Mouse (Mus musculus) G1E-ER4 (cell line): ENCODE measurements around the gene Ip6k1. TPM values are rescaled to one million over a fixed set of nuclear protein-coding genes. Genes with fewer than 3 reads are reported as not detected.

Experiments used
- GATA1 ChIP-seq: IDR thresholded peaks from one replicate; pipeline ENCODE4 v1.8.0; 2012; ENCODE audit warnings: low read length, inconsistent platforms
- polyA plus RNA-seq: library from polyadenylated mRNA; stranded (reverse); fragments of >175 nt; gene quantifications from 2 replicates; pipeline ENCODE4 v1.2.3, GENCODE M21; 2012

Ip6k1 gene
- 80.8 and 109 TPM in 2 replicates for polyA plus RNA-seq

DNA sequence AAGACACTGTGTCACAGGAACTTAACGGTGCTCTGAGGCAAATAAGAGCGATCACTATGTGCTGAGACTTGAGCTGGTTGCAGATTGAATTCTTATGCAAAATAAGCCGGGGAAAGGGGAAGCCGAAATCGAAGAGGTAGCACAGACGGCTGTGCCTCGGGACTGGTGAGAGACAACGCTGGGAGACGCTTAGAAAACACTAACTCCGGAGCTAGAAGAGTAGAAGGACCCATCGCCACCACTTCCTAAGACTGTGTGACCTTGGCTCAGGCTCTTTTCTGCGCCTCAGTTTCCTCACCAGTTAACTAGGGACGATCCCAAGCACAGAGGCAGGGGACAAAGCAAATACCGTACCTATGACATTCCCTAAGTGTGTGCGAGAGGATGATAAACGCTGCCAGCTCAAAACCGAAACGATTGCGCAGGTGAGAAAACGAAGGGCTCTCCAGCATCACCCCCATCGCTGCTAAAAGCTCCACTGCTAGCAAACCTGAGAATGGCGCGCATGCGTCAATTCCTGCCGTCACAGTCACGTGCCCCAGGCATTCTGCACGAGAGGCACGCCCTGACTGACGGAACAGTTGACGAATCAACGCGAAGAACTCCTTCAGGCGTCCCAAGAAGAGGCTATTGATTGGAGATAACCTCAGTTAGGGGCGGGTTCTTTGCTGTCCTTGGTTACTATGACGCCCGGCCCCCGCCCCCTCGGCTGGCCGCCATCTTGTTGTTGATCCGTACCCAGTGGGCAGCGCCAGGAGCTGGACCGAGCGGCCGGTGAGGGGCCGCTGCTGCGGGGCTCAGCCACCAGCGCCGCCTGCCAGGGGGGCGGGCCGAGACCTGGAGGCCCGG is at the start of gene Ip6k1:
Gene Ip6k1 (plus strand): TSS at position 580 of the 849 bp plus-strand sequence.
- TF ChIP-seq GATA1: no peak

DNA sequence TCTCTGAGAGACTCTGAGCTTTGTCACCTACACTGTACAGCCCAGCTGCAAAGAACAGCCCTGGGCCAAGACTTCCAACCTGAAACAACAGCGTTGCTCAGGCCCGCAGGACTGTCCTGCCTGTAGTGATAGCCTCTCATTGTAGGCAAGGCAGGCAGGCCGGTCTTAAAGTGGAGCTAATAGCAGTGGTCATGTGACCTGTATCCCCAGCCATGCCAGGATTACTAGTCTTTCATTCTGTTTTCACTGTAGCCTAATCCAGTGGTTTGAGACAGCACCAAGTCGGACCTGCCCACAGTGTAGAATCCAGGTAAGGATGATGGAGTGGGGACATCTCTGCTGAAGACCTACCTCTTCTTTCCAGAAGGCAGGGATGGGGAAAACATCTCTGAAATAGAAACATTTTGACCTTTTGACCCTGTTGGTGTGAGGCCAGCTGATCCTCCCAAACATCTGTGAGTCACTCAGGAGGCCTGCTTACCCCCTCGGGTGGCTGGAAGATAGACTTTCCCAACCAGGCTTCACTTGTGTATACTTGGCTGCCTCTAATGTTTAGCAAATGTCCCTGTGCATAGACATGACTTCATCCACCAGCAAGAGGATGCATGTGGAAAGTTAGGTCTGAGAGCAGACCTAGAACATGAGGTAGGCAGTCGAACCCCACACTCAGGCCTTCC is 46.5 kb upstream of the Ip6k1 start:
- TF ChIP-seq GATA1: no peak

DNA sequence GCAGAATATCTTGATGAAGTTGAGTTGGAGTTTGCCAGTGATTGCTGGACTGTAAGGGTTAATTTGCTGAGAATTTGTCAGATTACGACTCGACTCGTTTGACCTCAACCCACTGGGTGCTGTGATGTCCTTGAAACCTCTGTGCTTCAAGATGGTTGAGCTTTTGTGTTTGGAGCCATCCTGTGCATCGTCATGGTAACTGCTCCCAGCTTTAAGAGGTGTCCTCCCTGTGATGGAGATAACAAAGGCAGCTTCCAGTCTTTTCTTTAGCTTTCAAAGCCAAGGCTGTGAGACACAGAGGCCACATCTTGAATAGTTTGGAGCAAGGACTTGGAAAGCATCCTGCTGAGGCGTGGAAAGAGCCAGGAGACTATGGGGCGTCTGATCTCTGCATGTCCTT is 45.2 kb upstream of the Ip6k1 start:
- TF ChIP-seq GATA1: no peak

DNA sequence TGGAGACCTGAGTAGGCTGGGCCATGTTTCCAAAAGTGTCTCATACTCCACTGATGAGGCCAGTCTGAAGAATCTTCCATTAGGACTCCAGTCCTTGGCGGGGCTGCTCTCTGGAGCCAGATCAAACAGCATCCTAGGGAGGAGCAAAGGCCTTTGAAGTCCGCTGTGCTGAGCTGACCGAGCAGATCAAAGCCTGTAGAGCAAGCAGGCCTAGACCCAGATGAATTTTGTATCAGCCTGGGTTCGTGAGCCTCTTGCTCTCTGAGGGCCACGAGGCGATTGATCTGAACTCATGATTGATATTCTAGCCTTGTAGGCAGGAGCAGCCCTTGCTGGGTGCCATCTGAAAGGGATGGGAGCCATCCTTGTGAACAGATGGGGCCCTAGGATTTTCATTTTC is 42.4 kb upstream of the Ip6k1 start:
- TF ChIP-seq GATA1: no peak

DNA sequence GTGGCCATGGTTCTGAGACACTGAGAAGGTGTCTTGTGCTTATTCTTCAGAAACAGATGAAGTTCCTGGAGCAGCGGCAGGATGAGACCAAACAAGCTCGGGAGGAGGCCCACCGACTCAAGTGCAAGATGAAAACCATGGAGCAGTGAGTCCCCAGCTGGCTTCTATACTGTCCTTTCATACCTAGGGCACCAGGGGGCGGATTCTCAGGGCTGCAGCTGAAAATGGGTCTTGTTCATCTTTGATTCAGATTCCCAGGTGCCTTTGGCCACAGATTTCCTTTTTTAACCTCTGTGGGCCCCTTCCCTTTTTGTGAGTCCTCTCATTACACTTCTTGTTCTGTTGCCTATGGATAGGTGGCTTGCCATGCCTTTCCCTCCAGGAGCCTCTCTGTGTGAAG is 41.4 kb upstream of the Ip6k1 start:
- TF ChIP-seq GATA1: no peak

DNA sequence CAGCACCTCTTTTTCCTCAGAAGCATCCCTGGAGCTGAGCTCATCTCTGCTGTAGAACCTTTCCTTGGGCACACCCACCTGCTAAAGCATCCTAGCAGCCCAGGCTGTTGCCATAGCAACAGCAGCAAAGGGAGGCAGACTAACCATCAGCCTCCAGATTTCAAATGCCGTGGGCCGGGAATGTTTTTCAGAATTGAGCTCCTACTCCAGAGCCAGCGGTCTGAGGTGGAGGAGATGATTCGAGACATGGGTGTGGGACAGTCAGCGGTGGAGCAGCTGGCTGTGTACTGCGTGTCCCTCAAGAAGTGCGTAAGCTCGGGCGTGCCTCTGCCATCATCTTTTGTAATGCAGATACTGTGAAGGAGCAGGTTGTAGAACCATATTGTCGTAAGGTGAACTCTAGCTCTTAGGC is 40.9 kb upstream of the Ip6k1 start:
- TF ChIP-seq GATA1: no peak

DNA sequence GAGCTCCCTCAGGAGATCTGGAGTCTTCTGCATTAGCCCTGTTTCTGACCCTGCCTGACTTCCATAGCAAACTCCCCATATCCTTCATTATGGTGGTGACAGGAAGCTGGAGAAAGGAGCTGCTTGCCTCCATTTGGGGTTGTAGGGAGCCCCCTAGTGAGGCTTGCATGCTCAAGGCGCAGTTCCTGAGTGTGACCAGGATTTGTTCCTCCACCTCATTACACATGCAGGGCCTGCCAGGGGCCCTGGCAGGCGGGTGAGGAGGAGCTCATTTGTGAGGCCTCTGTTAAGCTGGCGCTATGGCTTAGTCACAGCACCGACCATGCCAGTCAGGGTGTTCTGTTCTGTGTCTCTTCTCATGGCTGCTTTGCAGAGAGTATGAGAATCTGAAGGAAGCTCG is 40.4 kb upstream of the Ip6k1 start:
- no peak for TF ChIP-seq GATA1

DNA sequence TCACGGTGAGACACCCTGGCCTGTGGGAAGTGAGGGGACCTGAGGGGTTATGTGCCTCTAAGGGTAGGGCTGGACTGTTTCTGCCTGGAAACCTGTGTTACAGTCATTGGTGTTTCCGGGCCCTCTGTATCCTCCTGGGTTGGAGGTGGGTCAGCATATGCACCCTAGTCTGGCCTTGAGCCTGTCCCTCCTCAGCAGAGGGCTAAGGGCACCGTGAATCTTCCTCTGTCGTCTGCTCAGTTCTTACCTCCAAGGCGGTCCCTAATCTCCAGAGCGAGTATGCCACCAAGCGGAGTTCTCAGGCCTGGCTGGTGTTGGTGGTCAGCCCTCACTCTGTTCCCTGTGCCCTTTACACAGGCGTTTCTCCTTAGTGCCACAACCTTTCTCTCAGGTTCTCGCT is 39.4 kb upstream of the Ip6k1 start:
- TF ChIP-seq GATA1: no peak

DNA sequence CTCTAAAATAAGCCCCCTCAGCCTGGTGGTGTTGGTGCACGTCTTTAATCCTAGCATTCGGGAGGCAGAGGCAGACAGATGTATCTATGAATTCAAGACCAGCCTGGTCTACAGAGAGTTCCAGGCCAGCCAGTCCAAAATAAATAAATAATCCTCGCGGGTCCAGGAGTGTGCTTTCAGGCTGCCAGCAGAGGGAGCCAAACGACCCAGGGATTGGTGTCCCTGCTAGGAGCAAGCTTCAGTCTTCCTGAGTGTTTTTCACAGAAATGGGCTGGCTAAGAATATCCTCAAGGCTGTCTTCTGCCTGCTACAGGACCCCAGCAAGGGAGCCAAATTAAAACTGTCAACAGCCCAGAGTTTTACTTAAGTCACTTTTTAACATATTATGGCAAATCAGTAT is 38.6 kb upstream of the Ip6k1 start:
- no peak for TF ChIP-seq GATA1

DNA sequence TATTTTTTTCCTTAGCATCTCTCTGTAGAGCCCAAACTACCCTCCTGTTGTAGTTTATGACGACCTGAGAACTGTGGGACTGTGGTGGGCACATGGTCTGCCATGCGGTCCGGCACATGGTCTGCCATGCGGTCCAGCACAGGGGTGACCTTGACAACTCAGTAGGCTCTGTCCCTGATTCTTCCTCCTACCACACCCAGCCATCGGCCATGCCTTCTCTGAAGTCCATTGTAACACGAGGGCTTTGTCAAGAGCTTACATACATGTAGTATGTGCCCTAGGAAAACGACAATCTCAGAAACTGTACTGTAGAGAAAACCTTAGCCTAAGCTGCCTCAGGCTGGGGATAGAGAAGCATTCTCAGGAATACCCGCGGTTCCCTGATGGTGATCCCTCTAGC is 37.6 kb upstream of the Ip6k1 start:
- TF ChIP-seq GATA1: no peak

DNA sequence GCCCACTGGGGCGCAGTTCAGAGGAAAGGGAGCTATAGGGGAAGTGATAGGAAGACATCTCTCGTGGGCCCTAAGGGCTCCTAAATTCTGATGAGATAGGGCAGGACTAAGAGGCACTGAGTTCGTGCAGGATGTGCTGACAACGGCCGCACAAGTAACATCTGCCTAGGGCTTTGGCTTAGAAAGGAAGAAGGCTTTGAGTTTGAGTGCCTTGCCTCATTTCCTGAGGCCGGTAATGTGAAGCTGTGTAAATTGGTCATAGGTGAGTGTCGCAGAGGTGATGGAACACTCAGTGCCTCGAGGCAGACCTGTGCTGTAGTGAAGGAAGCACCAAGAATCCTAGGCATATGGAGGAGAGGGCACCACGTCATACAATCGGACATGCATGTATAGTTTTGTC is 35.6 kb upstream of the Ip6k1 start:
- no peak for TF ChIP-seq GATA1

DNA sequence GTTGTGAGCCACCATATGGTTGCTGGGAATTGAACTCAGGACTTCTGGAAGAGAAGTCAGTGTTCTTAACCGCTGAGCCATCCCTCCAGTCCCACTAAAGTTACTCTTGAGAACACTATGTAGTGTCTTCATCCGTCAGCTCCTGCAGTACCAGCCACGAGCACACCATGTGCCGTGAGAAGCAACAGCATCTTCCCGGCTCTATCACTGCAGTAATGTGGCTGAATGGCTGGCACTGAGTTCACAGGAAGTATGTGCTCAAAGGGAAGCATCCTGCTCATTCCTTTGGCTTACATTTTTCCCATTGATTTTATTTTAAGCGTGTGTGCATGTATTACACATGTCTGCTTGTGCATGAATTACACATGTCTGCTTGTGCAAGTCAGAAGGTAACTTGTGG is 34.9 kb upstream of the Ip6k1 start:
- no peak for TF ChIP-seq GATA1

DNA sequence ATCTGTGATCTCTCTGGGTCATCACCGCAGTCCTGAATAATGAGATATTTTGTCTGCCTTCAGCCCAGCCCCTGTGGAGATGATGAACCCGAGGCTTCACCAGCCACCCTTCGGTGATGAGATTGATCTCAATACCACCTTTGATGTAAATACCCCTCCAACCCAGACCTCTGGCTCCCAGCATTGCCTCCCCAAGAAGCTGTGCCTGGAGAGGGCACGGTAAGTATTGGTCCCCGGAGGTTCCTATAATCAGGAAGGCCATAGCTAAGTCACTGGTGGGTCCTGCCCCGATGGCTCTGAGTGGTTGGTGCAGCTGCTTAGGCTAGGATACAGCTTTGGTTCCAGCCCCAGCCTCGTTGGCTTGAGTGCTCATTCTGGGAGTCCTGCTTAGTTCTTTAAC is 33.8 kb upstream of the Ip6k1 start:
- no peak for TF ChIP-seq GATA1

DNA sequence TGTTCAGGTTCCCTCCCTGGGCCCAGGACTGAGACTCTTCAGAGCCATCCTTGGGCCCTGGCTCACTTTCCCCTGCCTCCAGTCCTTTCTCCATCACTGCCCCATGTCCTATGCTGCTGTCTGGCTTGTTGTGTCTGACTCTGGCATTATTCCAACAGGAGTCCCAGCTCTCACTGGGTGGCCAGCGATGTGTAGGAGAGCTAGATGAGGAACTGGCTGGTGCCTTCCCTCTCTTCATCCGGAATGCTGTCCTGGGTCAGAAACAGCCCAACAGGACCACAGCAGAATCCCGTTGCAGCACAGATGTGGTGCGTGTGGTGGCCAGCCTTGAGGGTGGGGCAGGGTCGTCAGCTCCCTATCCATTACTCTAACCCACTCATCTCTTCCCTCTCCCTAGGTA is 32.0 kb upstream of the Ip6k1 start:
- TF ChIP-seq GATA1: no peak

DNA sequence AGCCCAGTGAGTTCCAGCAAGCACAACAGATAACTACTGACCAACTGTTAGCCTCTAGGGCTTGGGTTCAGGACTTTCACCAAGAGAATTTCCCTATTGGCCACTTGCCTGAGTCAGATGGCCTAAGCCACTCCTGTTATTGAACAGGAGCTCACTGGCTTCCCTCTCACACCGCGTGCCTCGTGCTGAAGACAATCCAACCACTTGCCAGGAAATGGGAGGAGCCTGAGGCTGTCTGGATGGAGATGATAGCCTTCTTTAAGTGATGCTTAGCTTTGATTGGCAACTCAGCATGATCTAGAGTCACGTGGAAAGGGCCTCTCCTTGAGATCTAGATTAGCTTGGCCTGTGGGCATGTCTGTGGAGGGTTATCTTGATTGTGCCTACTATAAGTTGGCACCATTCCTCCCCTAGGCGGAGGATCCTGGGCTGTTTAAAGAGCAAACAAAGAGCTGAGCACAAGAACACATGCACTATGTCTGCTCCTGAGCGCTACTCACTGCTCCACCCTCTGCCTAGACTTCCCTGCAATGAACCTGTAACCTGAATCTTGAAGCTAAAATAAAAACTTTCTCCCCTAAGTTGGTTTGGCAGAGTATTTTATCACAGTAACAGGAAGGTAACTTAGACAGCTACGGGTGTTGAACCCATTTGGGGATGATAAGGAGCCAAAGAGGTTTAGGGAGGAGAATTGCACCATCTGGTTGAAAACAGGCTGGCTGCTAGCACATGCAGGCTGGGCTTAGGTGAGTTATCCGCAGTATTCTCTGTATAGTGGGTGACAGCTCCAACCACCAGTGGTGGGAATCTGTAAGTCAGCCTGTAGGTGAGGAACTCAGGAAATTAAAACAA is 30.4 kb upstream of the Ip6k1 start:
- peak; percentile 95 for TF ChIP-seq GATA1
